Mouse (Mus musculus) hindlimb bud, embryonic 11.5 days (tissue): ENCODE measurements around the gene Mmel1.
A peak's percentile ranks its signal among the peaks of the same experiment; 100 is the strongest.

Source experiments
- DNase-seq: peaks from one replicate; pipeline ENCODE4 v3.0.0-alpha.2; 2012; ENCODE audit warnings: low read depth, low spot score; ENCODE audit errors: extremely low spot score

The Mmel1 gene

GRCm38 (mm10) chr4:154935788-154936187 lies 66.4 kb downstream of the Mmel1 start:
- no peak for DNase-seq

GRCm38 (mm10) chr4:154936542-154937255 lies 67.3 kb downstream of the Mmel1 start:
- no peak for DNase-seq

GRCm38 (mm10) chr4:154937746-154938145 lies 68.4 kb downstream of the Mmel1 start:
- DNase-seq: no peak

GRCm38 (mm10) chr4:154940156-154940555 lies 70.8 kb downstream of the Mmel1 start:
- DNase-seq: no peak

GRCm38 (mm10) chr4:154941831-154942230 lies 72.4 kb downstream of the Mmel1 start:
- no peak for DNase-seq

GRCm38 (mm10) chr4:154942632-154943322 lies 73.4 kb downstream of the Mmel1 start:
- DNase-seq: no peak

GRCm38 (mm10) chr4:154943323-154944039 lies 74.1 kb downstream of the Mmel1 start:
- DNase-seq: no peak

GRCm38 (mm10) chr4:154944121-154944590 lies 74.8 kb downstream of the Mmel1 start:
- DNase-seq: peak; percentile 92
